In genomic region chr5:124211669-124212068, GRCm38 (mm10) we compare ENCODE assay signal across 18 mouse cellular contexts. TPM values are rescaled to one million over a fixed set of nuclear protein-coding genes. Genes with fewer than 3 reads are reported as not detected.
DNase-seq lines count a peak whose midpoint lies in the region; ATAC-seq and TF ChIP-seq lines count a peak whose summit lies in the region.
"Had no signal": no experiment of that assay in that cellular context is flagged by ENCODE, and none has a peak within 500 bp of the region (broad histone marks: within the 10 kb centered on the region; RNA-seq: fewer than 3 reads in every experiment).

No protein-coding gene starts in this region.

- H3K9me3 ChIP-seq in forebrain, embryonic 10.5 days: no peaks in the 10 kb centered on the region
- H3K9me3 ChIP-seq in forebrain, embryonic 13.5 days (replicated peaks): no peaks in the 10 kb centered on the region
- H3K9me3 ChIP-seq in heart, embryonic 14.5 days (ENCODE audit: control insufficient read depth, low read length): no peaks in the 10 kb centered on the region
- H3K9me3 ChIP-seq: embryonic facial prominence, embryonic 15.5 days; G1E; midbrain, embryonic 13.5 days; neural tube, embryonic 15.5 days had no signal

- 92% methylated on average over 2 of the region's 2 CpGs for WGBS in forebrain, embryonic 10.5 days
- WGBS in forebrain, embryonic 13.5 days: 90% methylated on average over 2 of the region's 2 CpGs
- 25% methylated on average over 2 of the region's 2 CpGs for WGBS in heart, embryonic 14.5 days

- no peak overlapping the region for H3K9ac ChIP-seq in forebrain, embryonic 13.5 days
- H3K9ac ChIP-seq in heart, embryonic 14.5 days (ENCODE audit: low read length): peak overlapping the region; percentile 39; the same call in 1 of the 2 replicates
- H3K9ac ChIP-seq: embryonic facial prominence, embryonic 15.5 days; midbrain, embryonic 13.5 days; neural tube, embryonic 15.5 days had no signal

- H3K36me3 ChIP-seq in forebrain, embryonic 10.5 days (replicated peaks): peaks cover 6% of the 10 kb centered on the region
- H3K36me3 ChIP-seq in forebrain, embryonic 13.5 days (ENCODE audit: poor library complexity, severe bottlenecking): 0 out of 2 replicates have a peak, but pooled peaks cover 4% of the 10 kb centered on the region
- H3K36me3 ChIP-seq in heart, embryonic 14.5 days (ENCODE audit: control insufficient read depth, insufficient read depth, low read length): peaks cover 17% of the 10 kb centered on the region
- H3K36me3 ChIP-seq: embryonic facial prominence, embryonic 15.5 days; midbrain, embryonic 13.5 days had no signal

- H3K4me3 ChIP-seq in forebrain, embryonic 10.5 days: no peak overlapping the region
- H3K4me3 ChIP-seq in forebrain, embryonic 13.5 days: no peak overlapping the region
- H3K4me3 ChIP-seq in heart, embryonic 14.5 days (ENCODE audit: control insufficient read depth in 1 of 2, insufficient read depth in 1 of 2, low read depth in 1 of 2, low read length in 2 of 2): no peak overlapping the region
- H3K4me3 ChIP-seq in layer of hippocampus, adult 2 months: no peak overlapping the region
- H3K4me3 ChIP-seq: embryonic facial prominence, embryonic 15.5 days; midbrain, embryonic 13.5 days; neural tube, embryonic 15.5 days had no signal

- no peak for ATAC-seq in forebrain, embryonic 13.5 days
- no peak for ATAC-seq in heart, embryonic 14.5 days (ENCODE audit: insufficient number of reproducible peaks, insufficient read depth, low FRiP score, low read depth)
- ATAC-seq: CD4-positive, CD25-positive, alpha-beta regulatory T cell, adult 4 months; forebrain, embryonic 14.5 days; inflammation-experienced regulatory T-cells, adult 6 months; midbrain, embryonic 13.5 days had no signal

- H3K27me3 ChIP-seq in forebrain, embryonic 10.5 days (ENCODE audit: poor library complexity, severe bottlenecking): no peaks in the 10 kb centered on the region
- H3K27me3 ChIP-seq in forebrain, embryonic 13.5 days: no peaks in the 10 kb centered on the region
- H3K27me3 ChIP-seq in heart, embryonic 14.5 days (ENCODE audit: control insufficient read depth, insufficient read depth, low read length): no peaks in the 10 kb centered on the region
- H3K27me3 ChIP-seq: embryonic facial prominence, embryonic 15.5 days; midbrain, embryonic 13.5 days; neural tube, embryonic 15.5 days had no signal

- H3K27ac ChIP-seq in forebrain, embryonic 10.5 days: peak overlapping the region; percentile 51; the same call in 1 of the 2 replicates
- H3K27ac ChIP-seq in forebrain, embryonic 13.5 days: no peak overlapping the region
- peak overlapping the region; percentile 1 to 76 for H3K27ac ChIP-seq in heart, embryonic 14.5 days (replicated peaks in 1 of 2; ENCODE audit: control insufficient read depth in 1 of 2, insufficient read depth in 1 of 2, low read depth in 2 of 2, low read length in 2 of 2)
- H3K27ac ChIP-seq in layer of hippocampus, adult 2 months: peak overlapping the region; percentile 78
- H3K27ac ChIP-seq: embryonic facial prominence, embryonic 15.5 days; midbrain, embryonic 13.5 days; neural tube, embryonic 15.5 days had no signal

- no peak for DNase-seq in forebrain, embryonic 10.5 days (ENCODE audit: extremely low spot score, low spot score)
- DNase-seq in heart, adult 8-10 months (ENCODE audit: low spot score): no peak
- DNase-seq in layer of hippocampus, adult 2 months (ENCODE audit: low spot score in 2 of 2): no peak
- no peak for DNase-seq in layer of hippocampus, postnatal 25 days (ENCODE audit: extremely low spot score in 1 of 2, low spot score in 1 of 2)
- DNase-seq in thymus, postnatal 14 days: peak; percentile 14
- no peak for DNase-seq in thymus, postnatal 25 days
- DNase-seq: lung, adult 18-20 months; right cerebral cortex, postnatal 4 days; thymus, adult 18-20 months had no signal

- H3K4me1 ChIP-seq in forebrain, embryonic 10.5 days: peaks cover 43% of the 10 kb centered on the region
- peaks cover 27% of the 10 kb centered on the region for H3K4me1 ChIP-seq in forebrain, embryonic 13.5 days
- H3K4me1 ChIP-seq in heart, embryonic 14.5 days (ENCODE audit: control insufficient read depth in 2 of 2, insufficient read depth in 2 of 2, low read length in 2 of 2): peaks cover 75 to 90% of the 10 kb centered on the region in 2 experiments

- no peak for TF ChIP-seq CTCF in layer of hippocampus, adult 2 months (conservative IDR thresholded peaks at IDR 0.05)

- no peak overlapping the region for H3K4me2 ChIP-seq in forebrain, embryonic 13.5 days
- no peak overlapping the region for H3K4me2 ChIP-seq in heart, embryonic 14.5 days (ENCODE audit: low read length)
- H3K4me2 ChIP-seq: embryonic facial prominence, embryonic 15.5 days; midbrain, embryonic 13.5 days; neural tube, embryonic 15.5 days had no signal

RNA-seq across cellular contexts. Expression of gene Pitpnm2, which starts 37.9 kb away (rescaled TPM):
- 2.1 and 3.0 TPM in 2 replicates for polyA plus RNA-seq in forebrain, embryonic 10.5 days (2016; fragmentation: Nextera tagmentation; extraction: Ambion mirVana)
- 5.4 and 6.5 TPM in 2 replicates for polyA plus RNA-seq in forebrain, embryonic 13.5 days (2015; fragmentation: Nextera tagmentation; extraction: Ambion mirVana)
- polyA plus RNA-seq in heart, embryonic 14.5 days (2014; fragmentation: Nextera tagmentation; extraction: Ambion mirVana): 10.2 and 12.0 TPM in 2 replicates
- total RNA-seq in heart, adult 8-10 months (2022): 10 to 100 TPM; 39.8 to 52.2 (median 44.5) TPM
- 100 to 1,000 TPM; 379 to 394 TPM for total RNA-seq in layer of hippocampus, adult 2 months (2021)
- total RNA-seq in layer of hippocampus, postnatal 25 days (2021): 100 to 1,000 TPM; 255 to 312 TPM

Comparison
In these comparisons a context has a peak if more than half of its experiments do, and no peak if none do; other contexts are left out.
1. RNA of gene Pitpnm2, which starts 37.9 kb away (total RNA-seq): 379 to 394 TPM in layer of hippocampus, adult 2 months and 255 to 312 TPM in layer of hippocampus, postnatal 25 days; 39.8 to 52.2 TPM in heart, adult 8-10 months; every median in the first group is over 4 times any median in the second.